Mouse (Mus musculus): ENCODE data around the gene Grsf1. TPM values are rescaled to one million over a fixed set of nuclear protein-coding genes. Genes with fewer than 3 reads are reported as not detected.

The Grsf1 gene
- polyA plus RNA-seq, 1 experiment from 2014 or later: 95.3 TPM

DNA sequence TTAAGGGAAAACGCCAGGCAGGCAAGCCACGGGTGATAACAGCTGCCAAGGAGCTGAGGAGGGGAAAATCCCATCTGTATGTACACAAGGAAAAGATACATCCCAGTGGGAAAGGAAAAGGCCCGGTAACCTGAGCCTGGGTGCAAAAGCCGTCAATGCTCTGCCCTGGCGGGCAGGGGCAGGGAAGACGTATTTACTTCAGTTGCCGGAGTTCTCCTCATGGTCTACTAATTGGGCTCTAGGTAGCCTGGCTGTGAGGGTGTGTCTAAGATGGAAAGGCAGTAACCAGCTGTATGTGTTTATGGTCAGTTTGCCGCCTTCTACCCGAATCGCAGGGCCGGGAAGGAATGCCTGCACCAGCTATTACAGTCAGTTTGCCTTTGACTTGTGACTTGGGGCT is 46.8 kb downstream of the Grsf1 start:
- H3K9ac ChIP-seq (ENCODE audit: low read length): no peak overlapping the region
- no peak overlapping the region for H3K4me3 ChIP-seq (ENCODE audit: control insufficient read depth in 1 of 2, insufficient read depth in 1 of 2, low read depth in 1 of 2, low read length in 2 of 2)
- no peak for ATAC-seq (ENCODE audit: insufficient number of reproducible peaks, insufficient read depth, low FRiP score, low read depth)
- peaks cover 4 to 10% of the 10 kb centered on the region in 2 experiments for H3K4me1 ChIP-seq (ENCODE audit: control insufficient read depth in 2 of 2, insufficient read depth in 2 of 2, low read length in 2 of 2)
- H3K36me3 ChIP-seq (ENCODE audit: control insufficient read depth, insufficient read depth, low read length): peaks cover 58% of the 10 kb centered on the region
- no peaks in the 10 kb centered on the region for H3K27me3 ChIP-seq (ENCODE audit: control insufficient read depth, insufficient read depth, low read length)
- H3K27ac ChIP-seq (replicated peaks in 1 of 2; ENCODE audit: control insufficient read depth in 1 of 2, insufficient read depth in 1 of 2, low read depth in 2 of 2, low read length in 2 of 2): no peak overlapping the region
- H3K4me2 ChIP-seq (ENCODE audit: low read length): no peak overlapping the region
- H3K9me3 ChIP-seq (ENCODE audit: control insufficient read depth, low read length): no peaks in the 10 kb centered on the region
- WGBS: 81% methylated on average over 11 of the region's 11 CpGs

DNA sequence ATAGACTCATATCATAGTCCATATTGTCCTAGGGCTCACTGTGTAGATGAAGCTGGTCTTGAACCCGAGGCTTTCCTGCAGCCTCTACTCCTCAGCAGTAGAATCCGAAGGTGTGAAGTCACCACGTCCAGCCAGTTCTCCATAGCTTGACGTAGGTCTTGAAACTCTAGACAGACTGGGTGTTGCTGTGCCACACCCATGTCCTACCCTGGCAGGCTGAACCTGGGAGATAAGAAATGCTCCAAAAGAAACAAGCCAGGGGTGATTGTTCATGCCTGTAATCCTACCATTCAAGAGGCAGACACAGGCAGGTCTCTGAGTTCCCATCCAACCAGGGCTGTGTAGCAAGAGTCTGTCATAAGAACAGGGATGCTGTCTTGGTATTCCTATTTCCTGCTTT is 48.4 kb downstream of the Grsf1 start:
- Histone ChIP-seq H3K36me3 (ENCODE audit: control insufficient read depth, insufficient read depth, low read length) (peaks cover 45% of the 10 kb centered on the region), H3K27ac (replicated peaks in 1 of 2; ENCODE audit: control insufficient read depth in 1 of 2, insufficient read depth in 1 of 2, low read depth in 2 of 2, low read length in 2 of 2) (no peak overlapping the region), H3K4me3 (ENCODE audit: control insufficient read depth in 1 of 2, insufficient read depth in 1 of 2, low read depth in 1 of 2, low read length in 2 of 2) (no peak overlapping the region), H3K9ac (ENCODE audit: low read length) (no peak overlapping the region), H3K9me3 (ENCODE audit: control insufficient read depth, low read length) (no peaks in the 10 kb centered on the region), H3K27me3 (ENCODE audit: control insufficient read depth, insufficient read depth, low read length) (no peaks in the 10 kb centered on the region), H3K4me2 (ENCODE audit: low read length) (no peak overlapping the region), H3K4me1 (ENCODE audit: control insufficient read depth in 2 of 2, insufficient read depth in 2 of 2, low read length in 2 of 2) (peaks cover 4 to 10% of the 10 kb centered on the region in 2 experiments)
- WGBS: 72% methylated on average over 4 of the region's 4 CpGs
- ATAC-seq (ENCODE audit: insufficient number of reproducible peaks, insufficient read depth, low FRiP score, low read depth): no peak

DNA sequence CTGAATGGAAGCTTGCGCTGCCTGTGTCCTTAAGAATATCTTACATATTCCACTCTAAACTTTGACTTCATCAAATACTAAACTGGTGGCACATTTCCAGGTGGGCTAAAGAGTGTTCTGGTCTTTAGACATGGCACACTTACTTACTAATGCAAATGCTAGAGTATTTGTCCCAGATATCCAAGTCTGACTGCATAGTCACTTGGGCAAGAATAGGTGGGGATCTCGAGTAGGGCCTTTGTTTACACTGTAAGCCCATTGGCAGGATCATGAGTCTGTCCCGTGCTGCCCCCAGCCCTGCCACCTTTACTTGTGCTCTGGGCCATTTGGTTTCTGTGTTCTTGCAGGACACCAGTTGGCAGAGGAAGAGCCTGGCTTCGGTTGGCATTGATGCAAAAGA is 59.0 kb downstream of the Grsf1 start:
- Histone ChIP-seq H3K9ac (ENCODE audit: low read length) (no peak overlapping the region), H3K4me2 (ENCODE audit: low read length) (no peak overlapping the region), H3K4me3 (ENCODE audit: control insufficient read depth in 1 of 2, insufficient read depth in 1 of 2, low read depth in 1 of 2, low read length in 2 of 2) (no peak overlapping the region), H3K36me3 (ENCODE audit: control insufficient read depth, insufficient read depth, low read length) (peaks cover 41% of the 10 kb centered on the region), H3K27ac (replicated peaks in 1 of 2; ENCODE audit: control insufficient read depth in 1 of 2, insufficient read depth in 1 of 2, low read depth in 2 of 2, low read length in 2 of 2) (no peak overlapping the region), H3K4me1 (ENCODE audit: control insufficient read depth in 2 of 2, insufficient read depth in 2 of 2, low read length in 2 of 2) (no peaks in the 10 kb centered on the region), H3K27me3 (ENCODE audit: control insufficient read depth, insufficient read depth, low read length) (no peaks in the 10 kb centered on the region), H3K9me3 (ENCODE audit: control insufficient read depth, low read length) (no peaks in the 10 kb centered on the region)
- no peak for ATAC-seq (ENCODE audit: insufficient number of reproducible peaks, insufficient read depth, low FRiP score, low read depth)
- 77% methylated on average over 4 of the region's 4 CpGs for WGBS

DNA sequence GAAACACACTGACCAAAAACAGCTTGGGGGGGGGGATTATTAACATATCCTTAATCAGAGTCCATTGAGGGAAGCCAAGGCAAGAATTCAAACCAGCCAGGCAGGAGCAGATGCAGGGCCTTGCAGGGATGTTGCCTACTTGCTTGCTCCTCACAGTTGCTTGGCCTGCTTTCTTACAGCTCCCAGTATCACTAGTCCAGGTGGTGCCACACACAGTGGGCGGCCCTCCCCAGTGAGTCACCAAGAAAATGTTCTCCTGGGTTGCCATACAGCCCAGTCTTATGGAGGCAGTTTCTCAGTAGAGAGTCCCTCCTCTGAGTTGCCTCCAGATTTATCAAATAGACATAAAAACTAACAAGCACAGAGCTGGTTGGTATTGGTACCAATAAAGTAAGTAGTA is 61.8 kb downstream of the Grsf1 start:
- Histone ChIP-seq H3K9ac (ENCODE audit: low read length) (no peak overlapping the region), H3K9me3 (ENCODE audit: control insufficient read depth, low read length) (no peaks in the 10 kb centered on the region), H3K27me3 (ENCODE audit: control insufficient read depth, insufficient read depth, low read length) (no peaks in the 10 kb centered on the region), H3K4me1 (ENCODE audit: control insufficient read depth in 2 of 2, insufficient read depth in 2 of 2, low read length in 2 of 2) (no peaks in the 10 kb centered on the region), H3K4me2 (ENCODE audit: low read length) (no peak overlapping the region), H3K4me3 (ENCODE audit: control insufficient read depth in 1 of 2, insufficient read depth in 1 of 2, low read depth in 1 of 2, low read length in 2 of 2) (no peak overlapping the region), H3K36me3 (ENCODE audit: control insufficient read depth, insufficient read depth, low read length) (peaks cover 27% of the 10 kb centered on the region), H3K27ac (replicated peaks in 1 of 2; ENCODE audit: control insufficient read depth in 1 of 2, insufficient read depth in 1 of 2, low read depth in 2 of 2, low read length in 2 of 2) (no peak overlapping the region)
- WGBS: 100% methylated on average over 1 of the region's 1 CpGs
- no peak for ATAC-seq (ENCODE audit: insufficient number of reproducible peaks, insufficient read depth, low FRiP score, low read depth)

Other genes starting within 250 kb of the Grsf1 start
- gene Ambn, start 220.2 kb downstream of the Grsf1 start, polyA plus RNA-seq (2014; fragmentation: Nextera tagmentation; extraction: Ambion mirVana): not detected in 2 replicates
- gene Enam, start 188.2 kb downstream of the Grsf1 start, polyA plus RNA-seq (2014; fragmentation: Nextera tagmentation; extraction: Ambion mirVana): not detected in 2 replicates
- 0.11 TPM in 1 of 2 replicates, not detected in the other for gene Jchain, start 148.3 kb downstream of the Grsf1 start, polyA plus RNA-seq (2014; fragmentation: Nextera tagmentation; extraction: Ambion mirVana)
- gene Utp3, start 121.7 kb downstream of the Grsf1 start, polyA plus RNA-seq (2014; fragmentation: Nextera tagmentation; extraction: Ambion mirVana): 42.0 and 42.3 TPM in 2 replicates
- gene Rufy3, start 111.1 kb downstream of the Grsf1 start, polyA plus RNA-seq (2014; fragmentation: Nextera tagmentation; extraction: Ambion mirVana): 15.6 and 16.5 TPM in 2 replicates
- gene Mob1b, start 44.7 kb upstream of the Grsf1 start, polyA plus RNA-seq (2014; fragmentation: Nextera tagmentation; extraction: Ambion mirVana): 29.2 and 31.0 TPM in 2 replicates
- 34.8 and 37.4 TPM in 2 replicates for gene Dck, start 88.8 kb upstream of the Grsf1 start, polyA plus RNA-seq (2014; fragmentation: Nextera tagmentation; extraction: Ambion mirVana)
- gene Slc4a4, start 210.6 kb upstream of the Grsf1 start, polyA plus RNA-seq (2014; fragmentation: Nextera tagmentation; extraction: Ambion mirVana): 7.0 and 7.3 TPM in 2 replicates